Mouse (Mus musculus): ENCODE results near the gene Gart. TPM values are rescaled to one million over a fixed set of nuclear protein-coding genes. Genes with fewer than 3 reads are reported as not detected.

The Gart gene
- 112 and 158 TPM in 2 replicates for polyA plus RNA-seq (2016; fragmentation: Nextera tagmentation; extraction: Ambion mirVana)

DNA sequence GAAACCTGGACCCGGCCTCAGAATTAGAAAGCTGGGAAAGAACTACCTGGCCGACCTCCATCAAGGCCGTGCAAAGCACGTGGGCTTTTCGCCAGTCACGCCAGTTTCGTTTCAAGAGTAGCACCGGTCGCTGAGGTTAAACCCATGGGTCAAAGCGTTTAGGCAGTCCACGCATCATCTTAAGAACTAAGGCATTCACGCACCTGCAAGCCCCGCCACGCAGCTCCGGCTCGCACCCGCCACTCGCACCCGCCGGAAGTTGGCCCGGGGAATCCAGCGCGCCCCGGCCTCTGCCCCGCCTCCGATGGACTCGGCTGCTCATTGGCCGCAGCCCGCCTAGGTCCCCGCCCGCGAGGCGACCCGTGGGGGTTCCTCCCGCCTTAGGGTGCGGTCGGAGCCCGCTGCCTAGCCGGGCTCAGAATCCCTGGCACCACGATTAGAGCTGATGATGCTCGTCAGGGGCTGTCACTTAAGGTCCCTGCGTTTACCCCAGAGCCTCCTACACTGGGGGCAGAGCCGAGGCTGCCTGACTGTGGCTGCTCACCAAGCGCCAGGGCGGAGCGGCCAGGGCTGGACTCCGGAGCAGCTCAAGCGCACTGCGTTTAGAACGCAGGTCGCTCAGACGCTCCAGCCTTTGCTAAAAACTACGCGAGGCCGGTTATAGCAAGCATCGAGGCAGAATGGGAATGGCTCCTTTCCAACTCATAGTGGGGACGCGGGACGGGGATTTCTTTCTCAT, at the start of gene Gart:
Gart (minus strand) TSS at position 272 of the 739 bp plus-strand sequence.
- peak; percentile 91 for DNase-seq (ENCODE audit: low spot score)
- peak within 1 kb of the TSS; percentile 88 for H3K4me3 ChIP-seq
- peaks cover 29% of the 10 kb centered on the region for H3K36me3 ChIP-seq
- WGBS, result under 1% methylated on average over 59 of the region's 59 CpGs
- H3K27ac ChIP-seq, result peak within 1 kb of the TSS; percentile 99
- no peaks in the 10 kb centered on the region for H3K9me3 ChIP-seq
- H3K27me3 ChIP-seq (ENCODE audit: insufficient read depth, poor library complexity, severe bottlenecking), result no peaks in the 10 kb centered on the region
- H3K4me1 ChIP-seq (replicated peaks), result peaks cover 22% of the 10 kb centered on the region

DNA sequence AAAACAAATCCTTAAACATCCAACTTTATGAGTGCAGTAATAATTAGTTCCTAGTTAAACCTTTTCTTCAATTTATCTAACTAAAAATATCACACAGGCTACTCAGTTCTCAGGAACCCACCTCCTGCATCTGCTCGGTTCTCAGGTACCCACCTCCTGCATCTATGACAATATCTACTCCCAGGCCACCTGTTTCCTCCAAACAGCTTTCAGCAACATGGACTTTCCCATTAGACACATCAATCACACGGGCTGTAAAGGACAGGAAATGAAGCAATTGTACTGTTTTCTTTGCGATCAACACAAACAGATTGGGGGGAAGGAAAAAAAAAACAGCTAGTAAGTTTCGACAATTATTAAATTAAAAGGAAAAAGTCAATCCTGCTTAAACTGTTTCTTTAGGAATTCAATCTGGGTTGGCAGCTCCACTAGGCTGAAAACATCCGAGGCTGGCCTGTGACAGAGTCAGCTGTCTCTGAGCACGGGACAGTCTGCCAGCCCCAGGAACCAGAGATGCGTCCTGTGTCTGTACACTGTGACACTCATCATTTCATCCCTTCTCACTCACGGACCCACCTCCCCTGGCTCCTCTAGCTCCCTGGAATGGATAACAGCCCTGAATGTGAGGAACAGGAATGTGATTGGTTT, 48.5 kb upstream of the Gart start:
- WGBS, result 79% methylated on average over 8 of the region's 8 CpGs
- Histone ChIP-seq H3K27ac (no peak overlapping the region), H3K4me1 (replicated peaks) (peaks cover 1% of the 10 kb centered on the region; the same call in 1 of the 2 replicates), H3K27me3 (ENCODE audit: insufficient read depth, poor library complexity, severe bottlenecking) (no peaks in the 10 kb centered on the region), H3K36me3 (peaks cover 48% of the 10 kb centered on the region), H3K9me3 (no peaks in the 10 kb centered on the region), H3K4me3 (no peak overlapping the region)
- DNase-seq (ENCODE audit: low spot score), result no peak

DNA sequence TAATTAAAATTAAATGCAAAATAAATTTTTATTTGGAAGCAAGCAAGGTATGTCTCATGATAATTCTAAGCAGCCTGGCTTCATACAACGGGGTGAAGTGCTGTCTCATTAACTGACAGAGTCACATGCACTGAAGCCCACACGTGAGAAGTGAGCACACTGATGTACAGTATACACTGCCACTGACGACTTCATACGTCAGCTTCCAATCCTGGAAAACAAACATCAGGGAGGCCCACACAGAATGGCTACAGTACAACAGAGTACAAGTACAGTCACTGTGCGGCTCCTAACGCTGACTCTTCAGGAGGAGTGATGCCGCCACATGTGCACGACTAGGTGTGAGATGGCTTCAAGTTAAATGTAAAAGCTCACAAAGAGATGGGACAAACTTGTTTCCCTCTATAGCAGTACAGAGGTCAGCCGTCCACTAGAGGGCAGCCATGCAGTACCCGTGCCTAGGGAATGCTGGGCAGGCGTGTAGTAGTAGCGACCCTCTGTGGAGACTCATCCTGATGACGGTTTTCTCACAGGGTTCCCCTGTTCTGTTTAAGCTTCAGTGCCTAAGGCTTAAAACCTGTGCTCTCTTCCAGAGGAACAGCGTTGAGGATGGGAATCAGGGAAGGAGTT, 47.8 kb upstream of the Gart start:
- Histone ChIP-seq H3K4me1 (replicated peaks) (peaks cover 8% of the 10 kb centered on the region), H3K4me3 (no peak overlapping the region), H3K27me3 (ENCODE audit: insufficient read depth, poor library complexity, severe bottlenecking) (no peaks in the 10 kb centered on the region), H3K36me3 (peaks cover 43% of the 10 kb centered on the region), H3K27ac (no peak overlapping the region), H3K9me3 (no peaks in the 10 kb centered on the region)
- 35% methylated on average over 14 of the region's 14 CpGs for WGBS
- peak; percentile 83 for DNase-seq (ENCODE audit: low spot score)

DNA sequence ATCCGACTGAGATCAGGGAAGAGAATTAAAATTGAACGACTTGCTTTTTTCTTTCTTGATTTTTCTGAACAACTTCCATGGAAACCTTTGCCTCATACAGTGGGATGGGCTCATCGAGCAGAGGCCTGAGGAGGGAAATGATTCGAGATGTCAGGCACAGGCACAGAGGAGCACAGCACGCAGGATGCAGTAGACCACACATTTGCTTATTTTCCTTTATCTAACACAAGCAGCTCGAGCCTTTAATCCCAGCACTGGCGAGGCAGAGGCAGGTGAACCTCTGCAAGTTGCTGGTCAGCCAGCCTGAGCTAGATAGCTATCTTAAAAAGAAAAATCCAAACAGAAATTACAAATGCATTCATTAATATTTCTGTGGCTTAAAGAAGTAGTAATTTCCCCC, 43.0 kb upstream of the Gart start:
- peaks cover 22% of the 10 kb centered on the region for H3K36me3 ChIP-seq
- peak overlapping the region; percentile 88 for H3K4me3 ChIP-seq
- WGBS, result 55% methylated on average over 7 of the region's 7 CpGs
- peaks cover 33% of the 10 kb centered on the region for H3K4me1 ChIP-seq (replicated peaks)
- no peak overlapping the region for H3K27ac ChIP-seq
- no peak for DNase-seq (ENCODE audit: low spot score)
- no peaks in the 10 kb centered on the region for H3K27me3 ChIP-seq (ENCODE audit: insufficient read depth, poor library complexity, severe bottlenecking)
- H3K9me3 ChIP-seq, result no peaks in the 10 kb centered on the region

DNA sequence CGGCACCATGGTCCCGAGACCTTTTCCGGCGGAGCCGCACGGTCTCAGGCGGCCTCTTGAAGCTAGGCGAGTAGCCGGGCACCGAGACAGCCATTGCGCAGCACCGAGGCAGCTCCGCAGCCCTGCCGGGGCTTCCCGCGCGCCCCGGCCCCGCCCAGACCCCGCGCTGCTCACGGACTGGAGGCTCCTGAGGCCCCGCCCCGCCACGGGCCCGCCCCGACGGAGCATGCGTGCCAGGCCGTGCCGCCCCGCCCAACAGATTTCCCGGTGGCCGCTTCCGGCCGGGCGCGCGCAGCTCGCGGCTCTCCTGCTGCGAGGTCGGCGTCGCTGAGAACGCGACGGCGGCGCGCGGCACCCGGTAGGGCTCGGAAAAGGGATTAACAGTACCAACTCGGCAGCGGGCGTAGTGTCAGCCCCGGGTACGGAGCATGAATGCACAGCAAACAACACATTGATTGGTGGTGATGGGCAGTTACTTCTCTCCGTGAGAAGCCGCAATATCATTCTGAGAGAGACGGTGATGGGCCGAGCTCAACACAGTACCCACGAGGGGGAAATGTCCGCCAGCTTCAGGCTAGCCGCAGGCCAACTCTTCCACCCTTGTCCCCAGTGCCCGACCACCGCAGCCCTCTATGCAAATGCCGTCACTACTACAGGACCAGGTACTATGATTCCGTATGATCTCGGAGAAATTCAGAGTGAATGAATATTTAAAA, 42.0 kb upstream of the Gart start, which contains the start of gene Donson:
Donson (minus strand) TSS at position 152 of the 716 bp plus-strand sequence.
- peak; percentile 94 for DNase-seq (ENCODE audit: low spot score)
- peaks cover 33% of the 10 kb centered on the region for H3K36me3 ChIP-seq
- H3K4me3 ChIP-seq, result peak within 1 kb of the TSS; percentile 88
- peaks cover 33% of the 10 kb centered on the region for H3K4me1 ChIP-seq (replicated peaks)
- H3K9me3 ChIP-seq, result no peaks in the 10 kb centered on the region
- H3K27ac ChIP-seq, result peak within 1 kb of the TSS; percentile 95
- under 1% methylated on average over 71 of the region's 71 CpGs for WGBS
- H3K27me3 ChIP-seq (ENCODE audit: insufficient read depth, poor library complexity, severe bottlenecking), result no peaks in the 10 kb centered on the region

DNA sequence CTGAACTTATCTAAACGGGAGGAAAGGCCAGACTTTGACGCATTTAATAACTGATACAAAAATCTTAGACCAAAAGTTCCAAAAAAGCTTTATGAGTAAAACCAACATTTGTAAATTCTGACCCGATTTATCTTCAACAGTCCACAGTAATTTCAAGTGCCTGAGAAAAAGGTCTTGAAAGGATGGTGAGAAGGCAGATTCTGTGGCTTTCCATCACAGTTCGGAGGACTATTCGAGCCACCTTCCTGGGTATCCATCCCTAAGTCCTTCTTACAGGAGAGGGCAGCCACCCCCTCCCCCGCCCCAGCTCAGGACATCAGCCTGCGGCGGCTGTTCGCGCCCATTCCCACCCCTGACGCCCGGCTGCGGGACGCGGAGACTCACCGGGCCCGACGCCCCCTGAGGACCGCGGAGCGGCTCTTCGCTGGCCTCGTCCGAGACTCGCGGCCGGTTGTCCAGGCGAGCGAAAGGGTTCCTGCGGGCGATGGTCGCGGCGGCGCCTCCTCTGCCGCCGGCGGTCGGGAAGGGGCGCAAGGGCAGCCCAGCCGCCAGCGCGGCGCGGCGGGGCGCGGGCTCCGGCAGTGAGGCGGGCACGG, 41.4 kb upstream of the Gart start:
- H3K4me3 ChIP-seq, result peak overlapping the region; percentile 88
- no peaks in the 10 kb centered on the region for H3K27me3 ChIP-seq (ENCODE audit: insufficient read depth, poor library complexity, severe bottlenecking)
- H3K27ac ChIP-seq, result peak overlapping the region; percentile 95
- WGBS, result 1% methylated on average over 51 of the region's 51 CpGs
- DNase-seq (ENCODE audit: low spot score), result no peak
- H3K4me1 ChIP-seq (replicated peaks), result peaks cover 33% of the 10 kb centered on the region
- peaks cover 36% of the 10 kb centered on the region for H3K36me3 ChIP-seq
- no peaks in the 10 kb centered on the region for H3K9me3 ChIP-seq

DNA sequence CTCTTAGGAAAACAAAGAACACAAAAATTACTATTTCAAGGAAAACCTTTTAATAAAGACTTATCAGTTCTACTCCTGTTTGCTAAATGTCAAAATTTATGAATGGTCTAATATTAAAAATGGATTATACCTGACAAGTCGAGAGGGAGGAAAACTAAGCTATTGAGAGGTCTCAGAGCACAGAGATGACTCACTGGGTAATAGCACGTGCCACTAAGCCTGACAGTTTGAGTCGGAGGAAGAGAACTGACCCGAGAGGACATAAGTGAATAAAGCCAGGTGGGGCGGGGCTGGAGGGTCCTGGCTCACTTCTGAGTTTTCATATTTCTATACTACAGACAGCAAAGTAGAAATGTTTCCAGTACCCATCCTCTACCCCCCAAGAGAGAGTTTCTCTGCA, 39.6 kb upstream of the Gart start:
- no peaks in the 10 kb centered on the region for H3K9me3 ChIP-seq
- peaks cover 49% of the 10 kb centered on the region for H3K36me3 ChIP-seq
- no peak overlapping the region for H3K4me3 ChIP-seq
- DNase-seq (ENCODE audit: low spot score), result no peak
- 93% methylated on average over 5 of the region's 5 CpGs for WGBS
- H3K27ac ChIP-seq, result no peak overlapping the region
- no peaks in the 10 kb centered on the region for H3K27me3 ChIP-seq (ENCODE audit: insufficient read depth, poor library complexity, severe bottlenecking)
- H3K4me1 ChIP-seq (replicated peaks), result peaks cover 33% of the 10 kb centered on the region

DNA sequence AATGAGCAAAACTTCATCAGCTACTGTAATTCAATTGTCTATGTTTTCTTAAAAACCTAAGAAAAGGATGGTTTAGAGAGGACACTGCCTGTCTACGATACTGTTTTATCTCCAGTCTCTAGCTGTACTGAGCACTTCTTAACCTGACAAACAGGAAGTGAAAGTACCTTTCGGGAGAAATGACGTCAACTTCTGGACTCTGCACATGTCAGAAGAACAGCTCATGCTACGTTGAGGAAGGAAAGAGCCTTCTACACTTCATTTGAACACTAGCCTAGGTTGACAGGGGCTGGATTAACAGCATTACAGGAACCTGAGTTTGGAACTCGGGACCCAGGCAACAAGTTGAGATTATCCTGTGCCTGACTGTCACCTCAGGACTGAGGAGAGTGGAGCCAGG, 38.8 kb upstream of the Gart start:
- WGBS, result 92% methylated on average over 5 of the region's 5 CpGs

DNA sequence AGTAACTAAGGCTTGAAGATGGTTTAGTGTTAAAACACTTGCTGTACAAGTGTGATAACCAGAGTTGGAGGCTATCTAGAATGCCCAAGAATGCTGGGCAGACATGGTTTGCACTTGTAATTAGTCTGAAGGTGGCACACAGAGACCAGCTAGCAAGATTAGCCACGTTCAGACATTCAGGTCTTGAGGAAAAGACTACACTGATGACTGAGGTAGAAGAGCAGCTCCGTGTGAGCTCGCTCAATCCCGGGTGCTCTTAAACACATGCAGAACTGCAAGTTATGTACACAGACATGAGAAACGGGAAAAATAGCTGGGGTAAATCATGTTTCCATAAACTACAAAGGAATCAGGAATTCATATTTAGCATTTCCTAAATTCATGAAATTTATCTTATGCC, 33.9 kb upstream of the Gart start:
- WGBS, result 85% methylated on average over 5 of the region's 5 CpGs
- H3K36me3 ChIP-seq, result peaks cover 98% of the 10 kb centered on the region

More for the DNA sequence above, 38.8 kb upstream of the Gart start:
- Histone ChIP-seq H3K27ac (no peak overlapping the region), H3K36me3 (peaks cover 57% of the 10 kb centered on the region), H3K9me3 (no peaks in the 10 kb centered on the region), H3K4me1 (replicated peaks) (peaks cover 33% of the 10 kb centered on the region), H3K27me3 (ENCODE audit: insufficient read depth, poor library complexity, severe bottlenecking) (no peaks in the 10 kb centered on the region), H3K4me3 (no peak overlapping the region)
- DNase-seq (ENCODE audit: low spot score), result no peak

DNA sequence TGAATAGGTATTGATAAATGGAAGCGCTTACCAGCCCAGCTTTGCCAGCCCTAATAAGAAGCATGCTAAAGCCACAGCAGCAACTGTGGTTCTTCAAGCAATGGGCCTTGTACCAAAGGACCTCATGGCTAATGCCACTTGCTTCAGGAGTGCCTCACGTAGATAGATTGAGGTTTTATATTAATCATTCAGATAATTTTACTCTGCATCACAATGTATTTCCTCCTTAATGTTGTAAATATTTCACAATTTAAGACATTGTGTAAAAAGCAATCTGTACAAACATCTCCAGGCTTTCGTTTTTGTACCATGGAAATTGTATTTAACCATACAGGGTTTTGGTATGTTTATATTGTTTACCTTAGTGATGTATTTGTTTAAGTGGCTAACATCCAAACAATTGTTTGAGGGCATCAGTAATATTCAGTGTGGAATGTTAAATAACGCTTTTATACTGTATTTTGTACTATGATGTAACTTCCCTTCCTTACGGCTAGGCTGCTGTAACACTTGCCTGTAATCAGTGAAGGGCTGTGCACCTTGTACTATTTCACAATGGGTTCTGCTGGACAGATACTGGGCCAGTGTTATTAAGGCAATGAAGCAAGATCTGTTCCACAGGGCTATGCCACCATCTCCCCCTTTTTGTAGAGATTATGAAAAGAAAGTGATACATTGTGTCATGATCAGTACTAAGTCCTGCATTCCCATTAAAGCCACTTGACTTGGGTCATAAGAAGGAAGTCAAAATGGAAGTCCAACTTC, 31.6 kb upstream of the Gart start:
- Histone ChIP-seq H3K4me3 (no peak overlapping the region), H3K36me3 (peaks cover 99% of the 10 kb centered on the region), H3K27ac (no peak overlapping the region), H3K9me3 (no peaks in the 10 kb centered on the region), H3K27me3 (ENCODE audit: insufficient read depth, poor library complexity, severe bottlenecking) (no peaks in the 10 kb centered on the region), H3K4me1 (replicated peaks) (no peaks in the 10 kb centered on the region)
- DNase-seq (ENCODE audit: low spot score), result no peak
- 95% methylated on average over 5 of the region's 5 CpGs for WGBS

More for the DNA sequence above, 33.9 kb upstream of the Gart start:
- Histone ChIP-seq H3K27ac (no peak overlapping the region), H3K4me1 (replicated peaks) (no peaks in the 10 kb centered on the region), H3K4me3 (no peak overlapping the region), H3K27me3 (ENCODE audit: insufficient read depth, poor library complexity, severe bottlenecking) (no peaks in the 10 kb centered on the region), H3K9me3 (no peaks in the 10 kb centered on the region)
- DNase-seq (ENCODE audit: low spot score), result no peak

DNA sequence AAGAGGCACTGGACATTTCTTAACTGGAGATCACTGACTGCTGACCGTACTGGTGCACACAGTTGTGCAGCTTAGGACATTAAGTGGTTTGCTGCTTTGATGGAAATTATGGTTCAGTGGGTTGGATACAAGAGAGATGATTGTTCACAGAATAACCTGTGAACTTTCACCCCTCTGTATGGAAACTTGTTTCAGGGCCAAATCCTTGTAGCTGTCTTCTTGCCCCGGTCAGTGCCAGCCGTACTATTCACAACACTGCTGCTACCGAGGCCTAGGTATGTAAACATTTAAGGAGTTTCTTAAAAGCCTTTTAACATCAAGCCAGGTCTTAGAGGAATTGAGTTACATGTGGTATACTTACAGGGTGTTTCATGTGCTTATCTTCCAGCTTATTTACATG, 27.7 kb upstream of the Gart start:
- Histone ChIP-seq H3K27ac (no peak overlapping the region), H3K9me3 (no peaks in the 10 kb centered on the region), H3K4me1 (replicated peaks) (no peaks in the 10 kb centered on the region), H3K36me3 (peaks cover 100% of the 10 kb centered on the region), H3K27me3 (ENCODE audit: insufficient read depth, poor library complexity, severe bottlenecking) (no peaks in the 10 kb centered on the region), H3K4me3 (no peak overlapping the region)
- DNase-seq (ENCODE audit: low spot score), result no peak
- WGBS, result 92% methylated on average over 4 of the region's 4 CpGs

DNA sequence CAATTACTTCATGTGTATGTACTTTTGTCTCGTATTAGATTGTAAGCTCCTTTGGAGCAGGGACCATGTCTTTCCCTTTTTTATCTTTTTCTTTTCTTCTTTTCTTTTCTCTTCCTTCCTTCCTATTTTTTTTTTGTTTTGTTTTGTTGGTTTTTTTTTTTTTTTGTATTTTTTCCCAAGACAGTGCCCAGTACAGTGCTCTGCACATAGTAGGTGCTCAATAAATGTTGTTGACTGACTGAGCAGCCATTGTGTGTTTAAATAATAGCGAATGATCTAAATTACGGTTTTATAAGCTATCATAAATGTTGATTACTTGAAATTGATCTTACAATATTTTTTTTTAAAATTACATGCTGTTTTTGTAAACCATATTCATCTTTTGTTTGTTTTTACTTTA, 17.0 kb upstream of the Gart start:
- Histone ChIP-seq H3K27me3 (ENCODE audit: insufficient read depth, poor library complexity, severe bottlenecking) (no peaks in the 10 kb centered on the region), H3K4me1 (replicated peaks) (no peaks in the 10 kb centered on the region), H3K27ac (no peak overlapping the region), H3K4me3 (no peak overlapping the region), H3K9me3 (no peaks in the 10 kb centered on the region), H3K36me3 (peaks cover 100% of the 10 kb centered on the region)
- DNase-seq (ENCODE audit: low spot score), result no peak
- 95% methylated on average over 3 of the region's 3 CpGs for WGBS
